Mouse (Mus musculus) lung, adult 2 months (tissue): Measurements from ENCODE around the gene Add3.

Source experiments
- CTCF ChIP-seq: fragments of 200-500 bp; IDR thresholded peaks from 2 replicates; pipeline ENCODE4 v1.5.1; 2011; ENCODE audit warnings: mild to moderate bottlenecking, low read length, control low read depth; ENCODE audit not compliant: insufficient read depth
- POLR2A ChIP-seq: fragments of 200-500 bp; IDR thresholded peaks from 2 replicates; pipeline ENCODE4 v1.6.1; 2011; ENCODE audit warnings: low read depth, mild to moderate bottlenecking, control low read depth, low read length, borderline replicate concordance; ENCODE audit errors: extremely low read depth

DNA sequence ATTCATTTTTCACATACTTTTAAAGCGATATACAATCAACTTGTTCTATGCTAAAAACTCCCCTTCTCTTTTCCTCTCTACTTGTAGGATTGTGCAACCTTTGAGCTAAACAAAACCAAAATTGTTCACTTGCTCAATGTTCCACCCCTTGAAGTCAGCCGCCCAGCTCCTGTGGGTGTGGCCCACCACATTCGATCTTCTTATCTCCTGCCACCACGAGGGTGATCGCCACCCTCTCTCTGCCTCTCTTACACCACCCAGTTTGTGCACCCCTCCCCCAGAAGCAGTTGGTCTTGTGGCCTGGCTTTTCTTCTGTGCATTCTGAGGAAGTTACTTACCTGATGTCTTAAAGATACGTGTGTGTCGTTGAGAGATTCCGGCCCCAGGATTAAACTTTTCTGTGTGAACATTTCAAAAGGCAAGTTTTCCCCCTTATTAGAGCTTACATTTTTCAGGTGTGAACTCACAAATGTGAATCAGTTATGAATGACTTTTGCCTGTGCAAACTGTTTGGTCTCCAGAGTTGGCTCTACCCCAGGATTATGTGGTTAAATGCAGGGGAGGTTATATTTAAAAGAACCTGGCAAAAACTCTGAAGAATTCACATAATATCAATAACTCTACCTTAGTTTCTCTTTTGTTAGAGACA is 45.4 kb downstream of the Add3 start:
- TF ChIP-seq CTCF (no peak), POLR2A (no peak)
